Mouse (Mus musculus) layer of hippocampus, adult 11-12 months (tissue): ENCODE measurements around the gene Nrxn2.
A peak's percentile ranks its signal among the peaks of the same experiment; 100 is the strongest.

Source experiments
- DNase-seq: peaks from one replicate; pipeline ENCODE4 v3.0.0; 2022; ENCODE audit warnings: low spot score

Nrxn2 gene

GRCm38 (mm10) chr19:6392743-6393393 lies 25.7 kb upstream of the Nrxn2 start:
- DNase-seq = no peak

- no peak for DNase-seq
Measured at GRCm38 (mm10) chr19:6393637-6394036, 24.9 kb upstream of the Nrxn2 start.

- DNase-seq = no peak
Measured at GRCm38 (mm10) chr19:6396237-6396636, 22.3 kb upstream of the Nrxn2 start.

GRCm38 (mm10) chr19:6397582-6398249 lies 20.8 kb upstream of the Nrxn2 start:
- DNase-seq = no peak

GRCm38 (mm10) chr19:6398447-6399284 lies 19.9 kb upstream of the Nrxn2 start:
- DNase-seq = no peak

GRCm38 (mm10) chr19:6399285-6400095 lies 19.0 kb upstream of the Nrxn2 start, which contains the start of gene Rasgrp2:
TSS of gene Rasgrp2 (plus strand) at chr19:6399340.
- DNase-seq = no peak

GRCm38 (mm10) chr19:6400096-6401086 lies 18.1 kb upstream of the Nrxn2 start:
- no peak for DNase-seq

GRCm38 (mm10) chr19:6401131-6401815 lies 17.3 kb upstream of the Nrxn2 start:
- DNase-seq = peak; percentile 67

- DNase-seq = no peak
Measured at GRCm38 (mm10) chr19:6401951-6402350, 16.6 kb upstream of the Nrxn2 start.

GRCm38 (mm10) chr19:6403869-6404268 lies 14.7 kb upstream of the Nrxn2 start:
- DNase-seq = no peak

GRCm38 (mm10) chr19:6405433-6405832 lies 13.1 kb upstream of the Nrxn2 start:
- no peak for DNase-seq

GRCm38 (mm10) chr19:6407109-6407508 lies 11.4 kb upstream of the Nrxn2 start:
- no peak for DNase-seq

- no peak for DNase-seq
Measured at GRCm38 (mm10) chr19:6407816-6408510, 10.6 kb upstream of the Nrxn2 start.

GRCm38 (mm10) chr19:6408749-6409148 lies 9.8 kb upstream of the Nrxn2 start:
- DNase-seq = no peak

- DNase-seq = no peak
Measured at GRCm38 (mm10) chr19:6409176-6409575, 9.4 kb upstream of the Nrxn2 start.

- DNase-seq = no peak
Measured at GRCm38 (mm10) chr19:6409936-6410335, 8.6 kb upstream of the Nrxn2 start.

GRCm38 (mm10) chr19:6412798-6413197 lies 5.7 kb upstream of the Nrxn2 start:
- no peak for DNase-seq

- no peak for DNase-seq
Measured at GRCm38 (mm10) chr19:6415454-6415853, 3.1 kb upstream of the Nrxn2 start.

GRCm38 (mm10) chr19:6416124-6416770 lies 2.3 kb upstream of the Nrxn2 start:
- no peak for DNase-seq
